In the genomic region with DNA sequence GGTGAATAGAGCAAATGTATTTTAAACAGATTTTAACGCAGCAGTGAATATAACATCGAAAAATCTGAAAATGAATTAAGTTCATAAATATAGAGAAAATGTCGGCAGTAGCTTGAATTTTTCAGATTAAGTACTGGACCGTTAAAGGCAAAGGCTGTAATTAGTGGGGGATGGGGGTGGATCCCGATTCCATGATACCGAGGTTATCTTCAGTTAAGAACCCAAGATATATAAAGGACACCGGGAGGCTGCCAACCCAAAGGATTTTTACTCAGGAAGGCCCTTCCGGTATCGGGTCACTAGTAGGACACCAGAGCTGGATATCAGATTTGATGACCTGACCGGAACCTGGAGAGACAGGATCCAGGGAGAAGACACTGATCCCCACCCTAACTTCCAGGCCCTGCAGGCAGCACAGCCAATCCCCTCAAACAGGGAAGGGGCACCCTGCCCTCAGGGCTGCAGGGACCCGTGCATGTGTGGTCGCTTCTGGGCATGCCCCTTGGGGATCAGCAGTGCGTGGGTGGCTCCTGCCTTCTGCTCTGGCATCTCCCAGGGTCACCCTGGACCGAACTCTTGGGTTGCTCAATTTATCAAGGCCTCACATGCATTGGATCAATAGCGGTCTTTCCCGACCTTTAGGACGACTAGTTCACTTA, we compare ENCODE assay signal across 12 mouse cellular contexts. TPM values are rescaled to one million over a fixed set of nuclear protein-coding genes. Genes with fewer than 3 reads are reported as not detected.
DNase-seq lines count a peak whose midpoint lies in the region; ATAC-seq and TF ChIP-seq lines count a peak whose summit lies in the region.
"Had no signal": no experiment of that assay in that cellular context is flagged by ENCODE, and none has a peak within 500 bp of the region (broad histone marks: within the 10 kb centered on the region; RNA-seq: fewer than 3 reads in every experiment).

No protein-coding gene starts in this region.

- peaks cover 18% of the 10 kb centered on the region for H3K4me1 ChIP-seq in forebrain, embryonic 10.5 days
- H3K4me1 ChIP-seq in forebrain, postnatal 0 days (ENCODE audit: insufficient read depth), result no peaks in the 10 kb centered on the region
- peaks cover 38% of the 10 kb centered on the region for H3K4me1 ChIP-seq in kidney, embryonic 15.5 days
- H3K4me1 ChIP-seq in kidney, adult 2 months (ENCODE audit: control insufficient read depth, insufficient read depth, low read length), result no peaks in the 10 kb centered on the region
- H3K4me1 ChIP-seq in forebrain, embryonic 16.5 days (replicated peaks; ENCODE audit: control insufficient read depth, insufficient read depth, low read length), result peaks cover 4% of the 10 kb centered on the region
- no peaks in the 10 kb centered on the region for H3K4me1 ChIP-seq in neural tube, embryonic 11.5 days (ENCODE audit: control insufficient read depth, insufficient read depth, low read length)

- no peak for ATAC-seq in forebrain, postnatal 0 days
- ATAC-seq in kidney, embryonic 15.5 days (replicated peaks; ENCODE audit: low FRiP score), result peak; percentile 57
- peak; percentile 20; the same call in 1 of the 2 replicates for ATAC-seq in forebrain, embryonic 16.5 days
- ATAC-seq in neural tube, embryonic 11.5 days (ENCODE audit: insufficient read depth, low FRiP score, low TSS enrichment), result peak; percentile 48; the same call in 1 of the 2 replicates

- TF ChIP-seq CTCF in forebrain, postnatal 0 days (IDR thresholded peaks at IDR 0.05; ENCODE audit: low read depth), result no peak
- no peak for TF ChIP-seq CTCF in kidney, adult 2 months (conservative IDR thresholded peaks at IDR 0.05; ENCODE audit: insufficient read depth, insufficient read length, low read depth, low read length)

- no peak overlapping the region for H3K27ac ChIP-seq in forebrain, embryonic 10.5 days
- no peak overlapping the region for H3K27ac ChIP-seq in forebrain, postnatal 0 days (ENCODE audit: low read depth, low read length)
- H3K27ac ChIP-seq in kidney, embryonic 15.5 days, result peak overlapping the region; percentile 75
- no peak overlapping the region for H3K27ac ChIP-seq in kidney, adult 2 months (ENCODE audit: insufficient read depth, low read depth, low read length)
- no peak overlapping the region for H3K27ac ChIP-seq in forebrain, embryonic 16.5 days (ENCODE audit: low read length)
- no peak overlapping the region for H3K27ac ChIP-seq in neural tube, embryonic 11.5 days (ENCODE audit: low read depth, low read length)
- H3K27ac ChIP-seq: embryonic facial prominence, embryonic 15.5 days had no signal

- H3K4me2 ChIP-seq in forebrain, postnatal 0 days (ENCODE audit: low read depth), result no peak overlapping the region
- H3K4me2 ChIP-seq in kidney, embryonic 15.5 days, result peak overlapping the region; percentile 58
- no peak overlapping the region for H3K4me2 ChIP-seq in forebrain, embryonic 16.5 days (ENCODE audit: low read length)
- peak overlapping the region; percentile 19 for H3K4me2 ChIP-seq in neural tube, embryonic 11.5 days (ENCODE audit: low read depth)
- H3K4me2 ChIP-seq: embryonic facial prominence, embryonic 15.5 days had no signal

- H3K9me3 ChIP-seq in forebrain, embryonic 10.5 days, result no peaks in the 10 kb centered on the region
- no peaks in the 10 kb centered on the region for H3K9me3 ChIP-seq in forebrain, postnatal 0 days (ENCODE audit: low read length)
- H3K9me3 ChIP-seq in kidney, embryonic 15.5 days (replicated peaks), result no peaks in the 10 kb centered on the region
- H3K9me3 ChIP-seq in forebrain, embryonic 16.5 days (ENCODE audit: control insufficient read depth, low read length), result no peaks in the 10 kb centered on the region
- no peaks in the 10 kb centered on the region for H3K9me3 ChIP-seq in neural tube, embryonic 11.5 days (ENCODE audit: control insufficient read depth, low read length)
- H3K9me3 ChIP-seq: embryonic facial prominence, embryonic 15.5 days had no signal

- WGBS in forebrain, embryonic 10.5 days, result 2% methylated on average over 17 of the region's 17 CpGs
- WGBS in forebrain, postnatal 0 days, result 5% methylated on average over 17 of the region's 17 CpGs
- WGBS in kidney, embryonic 15.5 days, result 7% methylated on average over 17 of the region's 17 CpGs
- 27% methylated on average over 17 of the region's 17 CpGs for WGBS in kidney, adult 2 months
- WGBS in forebrain, embryonic 16.5 days, result 2% methylated on average over 17 of the region's 17 CpGs
- WGBS in neural tube, embryonic 11.5 days, result 2% methylated on average over 17 of the region's 17 CpGs

- DNase-seq in forebrain, embryonic 10.5 days (ENCODE audit: extremely low spot score, low spot score), result peak; percentile 54
- DNase-seq in forebrain, postnatal 0 days, result no peak
- no peak for DNase-seq in kidney, adult 2 months
- no peak for DNase-seq in neural tube, embryonic 11.5 days (ENCODE audit: low spot score)
- DNase-seq in lung, postnatal 10 days, result no peak
- DNase-seq in urinary bladder, adult 2 months (ENCODE audit: low spot score), result no peak
- DNase-seq: adrenal gland, adult 8-10 months; cerebellum, adult 11-12 months had no signal

- no peak for TF ChIP-seq POLR2A in kidney, adult 2 months (IDR thresholded peaks at IDR 0.05; ENCODE audit: low read depth, low read length)

- peak overlapping the region; percentile 14; the same call in 1 of the 2 replicates for H3K4me3 ChIP-seq in forebrain, embryonic 10.5 days
- no peak overlapping the region for H3K4me3 ChIP-seq in forebrain, postnatal 0 days (ENCODE audit: low read depth, low read length)
- no peak overlapping the region for H3K4me3 ChIP-seq in kidney, embryonic 15.5 days (replicated peaks)
- H3K4me3 ChIP-seq in kidney, adult 2 months (ENCODE audit: insufficient read depth, low read depth, low read length), result no peak overlapping the region
- no peak overlapping the region for H3K4me3 ChIP-seq in forebrain, embryonic 16.5 days (replicated peaks; ENCODE audit: low read length)
- H3K4me3 ChIP-seq in neural tube, embryonic 11.5 days (ENCODE audit: low read depth, low read length), result no peak overlapping the region

- peaks cover 100% of the 10 kb centered on the region for H3K27me3 ChIP-seq in forebrain, embryonic 10.5 days (ENCODE audit: poor library complexity, severe bottlenecking)
- peaks cover 52% of the 10 kb centered on the region for H3K27me3 ChIP-seq in forebrain, postnatal 0 days (ENCODE audit: insufficient read depth, low read length)
- peaks cover 28% of the 10 kb centered on the region; the same call in 1 of the 2 replicates for H3K27me3 ChIP-seq in kidney, embryonic 15.5 days
- H3K27me3 ChIP-seq in kidney, adult 2 months (replicated peaks; ENCODE audit: control insufficient read depth, insufficient read depth, low read length), result no peaks in the 10 kb centered on the region
- H3K27me3 ChIP-seq in forebrain, embryonic 16.5 days (replicated peaks; ENCODE audit: control insufficient read depth, insufficient read depth, low read length), result peaks cover 59% of the 10 kb centered on the region
- H3K27me3 ChIP-seq in neural tube, embryonic 11.5 days (ENCODE audit: control insufficient read depth, insufficient read depth, low read length), result peaks cover 44% of the 10 kb centered on the region

- no peak overlapping the region for H3K9ac ChIP-seq in forebrain, postnatal 0 days
- no peak overlapping the region for H3K9ac ChIP-seq in kidney, embryonic 15.5 days
- no peak overlapping the region for H3K9ac ChIP-seq in forebrain, embryonic 16.5 days (replicated peaks; ENCODE audit: low read depth, low read length)
- H3K9ac ChIP-seq in neural tube, embryonic 11.5 days (ENCODE audit: low read length), result no peak overlapping the region
- H3K9ac ChIP-seq: embryonic facial prominence, embryonic 15.5 days had no signal

- no peaks in the 10 kb centered on the region for H3K36me3 ChIP-seq in forebrain, embryonic 10.5 days (replicated peaks)
- no peaks in the 10 kb centered on the region for H3K36me3 ChIP-seq in forebrain, postnatal 0 days (ENCODE audit: insufficient read depth)
- no peaks in the 10 kb centered on the region for H3K36me3 ChIP-seq in kidney, embryonic 15.5 days
- no peaks in the 10 kb centered on the region for H3K36me3 ChIP-seq in kidney, adult 2 months (ENCODE audit: control insufficient read depth, insufficient read depth, low read length)
- H3K36me3 ChIP-seq in forebrain, embryonic 16.5 days (ENCODE audit: control insufficient read depth, insufficient read depth), result no peaks in the 10 kb centered on the region
- H3K36me3 ChIP-seq in neural tube, embryonic 11.5 days (ENCODE audit: control insufficient read depth, insufficient read depth, low read length), result no peaks in the 10 kb centered on the region
- H3K36me3 ChIP-seq: embryonic facial prominence, embryonic 15.5 days had no signal

RNA-seq across cellular contexts. Expression of gene Tcf21, which starts 22.9 kb away (rescaled TPM):
- polyA plus RNA-seq in forebrain, embryonic 10.5 days (2016; fragmentation: Nextera tagmentation; extraction: Ambion mirVana), result not detected in 2 replicates
- not detected in 2 replicates for total RNA-seq in forebrain, postnatal 0 days (2014; rRNA removed)
- polyA plus RNA-seq in forebrain, postnatal 0 days (2015; fragmentation: Nextera tagmentation; extraction: Ambion mirVana), result 0.21 and 0.24 TPM in 2 replicates
- polyA plus RNA-seq in kidney, embryonic 15.5 days (2015; fragmentation: Nextera tagmentation; extraction: Ambion mirVana), result 325 and 329 TPM in 2 replicates
- 124 and 141 TPM in 2 replicates for polyA plus RNA-seq in kidney, adult 2 months (2012; rRNA removed)
- polyA plus RNA-seq in forebrain, embryonic 16.5 days (2015; fragmentation: Nextera tagmentation; extraction: Ambion mirVana), result 0.22 and 0.71 TPM in 2 replicates
- 0.40 and 0.69 TPM in 2 replicates for polyA plus RNA-seq in neural tube, embryonic 11.5 days (2014; fragmentation: Nextera tagmentation; extraction: Ambion mirVana)
- polyA plus RNA-seq in urinary bladder, adult 2 months (2012; rRNA removed), result 285 and 296 TPM in 2 replicates
- total RNA-seq: left cerebral cortex, postnatal 36 days had no signal

Comparison
In these comparisons a context has a peak if more than half of its experiments do, and no peak if none do; other contexts are left out.
1. H3K4me2 ChIP-seq: peak in kidney, embryonic 15.5 days (single experiment) and neural tube, embryonic 11.5 days (single experiment); none in forebrain, postnatal 0 days (single experiment) and forebrain, embryonic 16.5 days (single experiment).
2. RNA of gene Tcf21, which starts 22.9 kb away (polyA plus RNA-seq): 325 to 329 TPM in kidney, embryonic 15.5 days, 285 to 296 TPM in urinary bladder, adult 2 months and 124 to 141 TPM in kidney, adult 2 months; 0.40 to 0.69 TPM in neural tube, embryonic 11.5 days, 0.21 to 0.24 TPM in forebrain, postnatal 0 days, 0.22 to 0.71 TPM in forebrain, embryonic 16.5 days and not detected in forebrain, embryonic 10.5 days; every median in the first group is over 10 times any median in the second.